Mouse (Mus musculus) liver, embryonic 14.5 days (tissue): ENCODE data around the gene Fmo5.
A peak's percentile ranks its signal among the peaks of the same experiment; 100 is the strongest.

Source experiments
- CTCF ChIP-seq: IDR thresholded peaks from 2 replicates; pipeline ENCODE4 v1.5.1; 2016; ENCODE audit warnings: antibody characterized with exemption, low read depth, control low read depth
- EP300 ChIP-seq: IDR thresholded peaks from 2 replicates; pipeline ENCODE4 v1.6.1; 2016; ENCODE audit warnings: antibody characterized with exemption, low read depth

- peak; percentile 93 for TF ChIP-seq CTCF
- TF ChIP-seq EP300: no peak
Measured at GRCm38 (mm10) chr3:97609845-97610410, 18.7 kb upstream of the Fmo5 start, which contains the start of gene Chd1l.
